Mouse (Mus musculus) liver, postnatal 0 days (tissue): ENCODE results near the gene Kctd21.

Experiments
- CTCF ChIP-seq: sonication (generic); IDR thresholded peaks from 2 replicates; pipeline ENCODE4 v1.5.1; 2016; ENCODE audit warnings: antibody characterized with exemption, low read depth
- EP300 ChIP-seq: IDR thresholded peaks from 2 replicates; pipeline ENCODE4 v1.6.1; 2016; ENCODE audit warnings: antibody characterized with exemption, low read depth, mild to moderate bottlenecking

DNA sequence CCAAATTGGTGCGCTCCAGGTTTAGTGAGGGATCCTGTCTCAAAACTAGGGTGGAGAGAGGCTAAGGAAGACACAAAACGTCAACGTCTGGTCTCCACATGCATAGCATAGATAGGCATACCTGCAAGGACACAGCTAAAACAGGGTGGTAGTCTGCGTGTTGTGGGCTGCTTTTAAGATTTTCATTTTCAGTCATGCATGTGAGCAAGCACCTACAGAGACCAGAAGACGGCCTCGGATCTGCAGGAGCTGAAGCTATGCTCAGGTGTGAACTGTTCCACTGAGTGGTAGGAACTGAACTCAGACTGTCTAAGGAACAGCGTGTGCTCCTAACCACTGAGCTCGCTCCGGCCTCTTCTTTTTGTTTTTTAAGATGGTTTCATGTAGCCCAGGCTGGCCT lies 43.0 kb downstream of the Kctd21 start:
- TF ChIP-seq EP300 (no peak), CTCF (no peak)
